Mouse (Mus musculus) thymus, postnatal 25 days (tissue): ENCODE results near the gene Triml2.

ENCODE experiments used
- DNase-seq: peaks from one replicate; pipeline ENCODE4 v3.0.0; 2022

Triml2 gene

DNA sequence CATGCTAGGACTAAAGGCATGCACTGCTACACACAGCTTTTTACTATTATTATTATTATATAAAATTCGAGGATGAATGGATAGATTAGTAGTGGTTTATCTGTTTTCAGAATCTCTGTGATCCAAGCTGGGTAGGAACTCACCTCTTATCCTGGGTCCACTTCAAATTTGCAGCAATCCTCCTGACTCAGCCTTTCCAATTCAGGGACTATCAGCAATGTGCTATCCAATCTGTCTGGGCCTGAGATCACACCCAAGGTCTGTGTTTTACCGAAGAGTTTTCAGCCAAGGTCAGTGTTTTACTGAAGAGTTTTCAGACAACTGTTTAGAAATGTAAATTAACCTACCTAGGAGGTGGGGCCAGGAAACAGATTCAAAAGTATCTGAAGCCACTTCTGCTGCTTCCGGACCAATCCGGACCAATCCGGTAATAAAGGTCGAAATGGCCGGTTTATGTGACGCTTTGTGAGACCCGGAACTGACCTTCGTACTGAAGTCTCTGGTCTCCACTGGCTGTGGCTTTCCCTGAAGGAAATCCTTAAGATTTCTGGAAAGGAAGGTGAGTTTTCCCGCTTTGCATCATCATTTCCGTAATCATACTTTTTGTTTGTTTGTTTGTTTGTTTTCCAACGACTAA is at the start of gene Triml2:
Triml2 (plus strand) TSS at position 488 of the 637 bp plus-strand sequence.
- DNase-seq = no peak

- no peak for DNase-seq
Observed at GRCm38 (mm10) chr8:43141386-43141785, 39.0 kb upstream of the Triml2 start, which contains the start of gene Triml1. TSS of gene Triml1 (minus strand) at chr8:43141486.

GRCm38 (mm10) chr8:43149307-43149706 is 31.0 kb upstream of the Triml2 start:
- DNase-seq = no peak

DNA sequence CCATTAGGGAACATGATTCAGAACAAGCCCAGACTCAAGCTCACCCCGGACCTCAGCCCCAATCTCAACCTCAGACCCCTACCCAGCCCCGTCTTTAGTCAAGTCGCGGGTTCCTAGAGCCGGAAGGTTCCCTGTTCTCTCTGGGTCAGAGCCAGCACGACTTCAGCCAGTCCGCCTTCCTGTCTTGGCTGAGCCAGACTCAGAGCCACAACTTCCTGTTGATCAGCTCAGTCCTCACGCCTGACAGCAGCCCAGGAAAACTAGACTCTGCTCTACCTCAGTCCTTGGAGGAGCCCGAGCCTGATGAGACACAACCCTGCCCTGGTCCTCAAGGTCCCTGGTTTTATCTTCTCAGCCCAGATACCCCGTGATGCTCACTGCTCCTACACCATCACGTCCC is 17.1 kb upstream of the Triml2 start:
- DNase-seq = no peak

GRCm38 (mm10) chr8:43164453-43164852 is 15.9 kb upstream of the Triml2 start:
- DNase-seq = no peak

DNA sequence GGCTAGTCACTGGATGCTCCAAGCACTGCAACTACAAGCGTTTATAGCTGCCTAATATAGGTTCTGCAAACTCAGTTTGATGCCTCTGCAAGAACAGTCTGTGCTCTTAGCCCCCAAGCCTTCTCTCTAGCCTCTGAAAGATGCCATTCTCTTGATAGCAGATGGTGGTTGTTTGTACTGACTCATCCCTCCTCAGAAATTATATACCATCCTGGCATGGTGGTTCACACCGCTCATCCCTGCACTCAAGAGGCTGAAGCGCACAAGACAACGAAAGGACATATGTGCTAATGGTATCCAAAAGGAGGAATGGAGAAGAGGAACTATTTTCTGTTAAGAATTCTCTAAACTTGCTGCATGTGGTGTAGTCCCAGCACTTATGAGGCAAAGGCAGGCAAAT is 12.3 kb upstream of the Triml2 start:
- DNase-seq = no peak

DNA sequence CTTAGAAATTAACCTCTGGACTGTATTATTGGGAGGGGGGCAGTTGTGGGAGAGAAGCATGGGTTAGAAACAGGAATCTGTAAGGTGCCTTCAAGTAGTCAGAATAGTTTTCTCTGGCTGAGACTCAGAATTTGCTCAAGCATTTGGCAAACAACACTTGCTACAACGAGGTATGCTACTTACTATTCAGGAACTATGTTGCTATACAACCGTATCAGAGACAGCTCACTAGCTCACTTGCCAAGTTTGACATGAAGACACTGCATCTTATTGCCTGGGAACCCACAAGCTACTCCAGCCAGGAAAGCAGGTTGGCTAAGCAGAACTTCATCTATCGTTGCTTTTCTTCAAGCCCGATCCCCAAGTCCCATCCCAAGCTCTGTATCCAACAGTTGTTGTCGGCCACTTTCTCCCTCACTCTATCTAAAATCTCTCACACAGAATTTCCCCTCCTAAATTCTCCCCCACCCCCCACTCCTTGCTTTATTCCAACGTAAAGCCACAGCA is 11.0 kb upstream of the Triml2 start:
- no peak for DNase-seq

GRCm38 (mm10) chr8:43176766-43177486 is 3.4 kb upstream of the Triml2 start:
- no peak for DNase-seq

GRCm38 (mm10) chr8:43178263-43178662 is 2.1 kb upstream of the Triml2 start:
- DNase-seq = no peak

DNA sequence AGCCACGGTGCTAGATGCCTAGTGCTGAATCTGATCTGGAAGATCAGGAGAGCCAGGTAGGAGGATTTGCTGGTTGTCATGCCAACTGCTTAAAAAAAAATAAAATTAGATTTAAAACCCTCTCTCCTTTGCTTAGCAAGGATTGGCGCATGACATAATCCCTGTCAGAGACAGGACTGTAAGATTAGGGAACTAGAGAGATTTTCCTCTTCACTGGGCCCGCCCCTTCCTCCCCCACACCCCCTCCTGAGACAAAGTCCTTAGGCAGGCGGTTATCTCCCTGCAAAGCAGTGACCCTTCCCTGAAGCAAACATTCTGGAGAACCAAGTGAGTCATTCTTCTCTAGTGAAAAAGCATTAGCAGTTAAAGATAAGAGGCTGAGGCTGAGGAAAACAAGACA is 1.2 kb upstream of the Triml2 start:
- no peak for DNase-seq

DNA sequence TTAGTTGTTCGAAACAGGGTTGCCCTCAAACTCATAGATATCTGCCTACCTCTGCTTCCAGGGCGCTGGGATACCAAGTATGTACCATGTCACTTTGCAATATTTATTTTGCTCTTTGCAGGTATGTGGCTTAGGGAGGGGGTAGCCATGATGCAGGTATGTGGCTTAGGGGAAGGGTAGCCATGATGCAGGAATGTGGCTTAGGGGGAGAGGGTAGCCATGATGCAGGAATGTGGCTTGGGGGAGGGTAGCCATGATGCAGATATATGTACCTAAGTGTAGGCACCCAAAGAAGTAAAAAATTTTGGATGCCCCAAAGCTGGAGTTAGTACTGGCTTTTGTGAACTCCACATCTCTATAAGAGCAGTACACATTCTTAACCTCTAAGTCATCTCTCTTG is 1.9 kb downstream of the Triml2 start:
- DNase-seq = no peak

GRCm38 (mm10) chr8:43215554-43215953 is 35.2 kb downstream of the Triml2 start:
- no peak for DNase-seq

DNA sequence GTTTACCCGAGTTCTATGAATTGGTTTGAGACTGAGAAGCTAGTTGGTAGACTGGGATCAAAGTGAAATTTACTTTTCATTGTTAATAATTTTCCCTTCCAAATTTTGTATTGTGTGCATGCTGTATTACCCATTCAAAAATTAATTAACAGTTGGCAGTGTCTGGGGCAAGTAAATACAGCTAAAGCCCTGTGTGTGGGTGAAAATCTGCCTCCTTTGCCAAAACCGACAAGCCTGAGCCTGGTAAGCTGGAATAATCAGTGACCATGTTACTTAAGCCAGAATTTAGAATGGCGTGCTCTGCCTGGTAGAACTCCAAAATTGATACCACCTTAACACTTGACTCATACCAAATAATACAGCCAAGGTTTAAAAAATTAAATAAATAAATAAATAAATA is 63.0 kb downstream of the Triml2 start:
- DNase-seq = no peak
